Mouse (Mus musculus) layer of hippocampus, adult 6 months (tissue): ENCODE measurements around the gene Sec61a2. TPM values are rescaled to one million over a fixed set of nuclear protein-coding genes. Genes with fewer than 3 reads are reported as not detected.

ENCODE experiments used
- long read RNA-seq, 2 experiments: library from polyadenylated mRNA; unstranded; transcript quantifications; one replicate each; pipeline ENCODE4 v2.0.0; 2019 to 2020
- polyA plus RNA-seq: library from polyadenylated mRNA; unstranded; fragments of <200 nt; fragmentation: Nextera tagmentation; gene quantifications from 2 replicates; pipeline ENCODE4 v1.2.3, GENCODE M21; 2021

Gene Sec61a2
- 29.7 and 31.8 TPM in 2 replicates for polyA plus RNA-seq
- long read RNA-seq, experiment 1, transcript Sec61a2-202 (12 exons, 2,448 nt): major isoform, 77 of 99 reads
- long read RNA-seq, experiment 1, partial matches to known transcripts: 10 of 99 reads
- long read RNA-seq, experiment 1, other reads (novel, unspliced or antisense): 9 of 99 reads
- long read RNA-seq, experiment 2, transcript Sec61a2-202 (12 exons, 2,448 nt): major isoform, 200 of 251 reads
- long read RNA-seq, experiment 2, partial matches to known transcripts: 20 of 251 reads
- long read RNA-seq, experiment 2, other reads (novel, unspliced or antisense): 27 of 251 reads

GRCm38 (mm10) chr2:5894843-5895570 lies at the start of gene Sec61a2:
TSS of gene Sec61a2 (minus strand) at chr2:5895432.

GRCm38 (mm10) chr2:5942416-5943032 lies 47.3 kb upstream of the Sec61a2 start, which contains the start of gene Dhtkd1:
TSS of gene Dhtkd1 (minus strand) at chr2:5942792.

GRCm38 (mm10) chr2:5862834-5863233 lies 32.4 kb downstream of the Sec61a2 start, which contains the start of gene Gm13199:
TSS of gene Gm13199 (minus strand) at chr2:5862934.

GRCm38 (mm10) chr2:5844873-5845631 lies 50.2 kb downstream of the Sec61a2 start, which contains the start of the genes Nudt5 and Cdc123:
TSS of gene Nudt5 (plus strand) at chr2:5845019.
TSS of gene Cdc123 (minus strand) at chr2:5845164.

Other genes starting within 250 kb of the Sec61a2 start
- gene Camk1d, start 180.9 kb downstream of the Sec61a2 start, polyA plus RNA-seq: 37.9 and 52.7 TPM in 2 replicates
- gene Nudt5, start 50.4 kb downstream of the Sec61a2 start, polyA plus RNA-seq: 14.9 and 17.4 TPM in 2 replicates
- 190 and 201 TPM in 2 replicates for gene Cdc123, start 50.3 kb downstream of the Sec61a2 start, polyA plus RNA-seq
- not detected in 2 replicates for gene Gm13199, start 32.5 kb downstream of the Sec61a2 start, polyA plus RNA-seq
- 0.84 and 1.2 TPM in 2 replicates for gene Dhtkd1, start 47.4 kb upstream of the Sec61a2 start, polyA plus RNA-seq
- 4.7 and 4.8 TPM in 2 replicates for gene Upf2, start 56.0 kb upstream of the Sec61a2 start, polyA plus RNA-seq
- gene Proser2, start 234.8 kb upstream of the Sec61a2 start, polyA plus RNA-seq: 2.6 and 2.8 TPM in 2 replicates